Mouse (Mus musculus) cerebellum, postnatal 36 days (tissue): ENCODE measurements at regions not wholly inside any gene's neighbourhood (a gene's known extent, or its start where the extent isn't known, plus 50 kb on each side); places are given as distances from the start of the nearest gene placed in this dataset.

Experiments
- DNase-seq, 2 experiments: peaks; one replicate each; pipeline ENCODE4 v3.0.0; 2021 to 2022; ENCODE audit warnings: mixed read lengths in 2 of 2

GRCm38 (mm10) chrX:6261469-6261868 is 59.1 kb downstream of the Bmp15 start:
- DNase-seq, result peak; percentile 59 to 61

GRCm38 (mm10) chrX:6258523-6258922 is 62.0 kb downstream of the Bmp15 start:
- DNase-seq, result no peak

GRCm38 (mm10) chrX:6254058-6254457 is 66.5 kb downstream of the Bmp15 start:
- DNase-seq, result peak in 1 of 2 experiments; percentile 4

GRCm38 (mm10) chrX:6252873-6253272 is 67.6 kb downstream of the Bmp15 start:
- DNase-seq, result no peak
